Mouse (Mus musculus) kidney, embryonic 16.5 days (tissue): ENCODE data around the gene Btbd35f19. TPM values are rescaled to one million over a fixed set of nuclear protein-coding genes. Genes with fewer than 3 reads are reported as not detected.
"Not testable (repeated sequence)": the region's sequence is repeated elsewhere in the genome, so short reads cannot be mapped to it uniquely, and the experiment has no call there.

Experiments used
- ATAC-seq: fragments of 200-750 bp; cut with Nextera tagmentation; 2 replicates; pipeline ENCODE4 v1.8.0; 2017; ENCODE audit warnings: moderate TSS enrichment; ENCODE audit not compliant: low FRiP score, low TSS enrichment
- H3K27ac ChIP-seq: fragments of 300-500 bp; sonication (generic); 2 replicates; pipeline ENCODE4 v1.5.1; 2014; ENCODE audit warnings: low read length
- H3K27me3 ChIP-seq: fragments of 300-500 bp; sonication (generic); 2 replicates; pipeline ENCODE4 v1.6.1; 2014; ENCODE audit warnings: low read length, control low read depth, mixed read lengths; ENCODE audit not compliant: insufficient read depth
- H3K36me3 ChIP-seq: fragments of 300-500 bp; sonication (generic); 2 replicates; pipeline ENCODE4 v1.6.1; 2014; ENCODE audit warnings: low read length, control low read depth, mixed read lengths; ENCODE audit not compliant: insufficient read depth
- H3K4me1 ChIP-seq: fragments of 300-500 bp; sonication (generic); 2 replicates; pipeline ENCODE4 v1.6.1; 2014; ENCODE audit warnings: low read length, control low read depth, mixed read lengths; ENCODE audit not compliant: insufficient read depth
- H3K4me2 ChIP-seq: fragments of 300-500 bp; sonication (generic); replicated peaks from 2 replicates; pipeline ENCODE4 v1.6.1; 2014; ENCODE audit warnings: low read depth, low read length
- H3K4me3 ChIP-seq: fragments of 300-500 bp; sonication (generic); 2 replicates; pipeline ENCODE4 v1.5.1; 2014; ENCODE audit warnings: mild to moderate bottlenecking, low read length
- H3K9ac ChIP-seq: fragments of 300-500 bp; sonication (generic); replicated peaks from 2 replicates; pipeline ENCODE4 v1.6.1; 2014; ENCODE audit warnings: low read length
- H3K9me3 ChIP-seq: fragments of 300-500 bp; sonication (generic); 2 replicates; pipeline ENCODE4 v1.6.1; 2016; ENCODE audit warnings: low read length, control low read depth
- WGBS: fragments of 180-500 bp; shearing (Covaris S2); extraction: QIAGEN DNeasy Blood & Tissue Kit; methylation state at CpG from one replicate; pipeline ENCODE4 v1.1.7; 2014; 5-methylcytosine and 5-hydroxymethylcytosine counted together
- polyA plus RNA-seq: library from polyadenylated mRNA; unstranded; fragments of >200 nt; fragmentation: Nextera tagmentation; extraction: Ambion mirVana; gene quantifications from 2 replicates; pipeline ENCODE4 v1.2.1, GENCODE M21; 2015

The Btbd35f19 gene
- polyA plus RNA-seq: not detected in 2 replicates

GRCm38 (mm10) chrX:31383818-31384217, at the start of gene Btbd35f19:
TSS of gene Btbd35f19 (minus strand) at chrX:31383918.
- H3K9ac ChIP-seq, H3K36me3 ChIP-seq, H3K4me1 ChIP-seq, H3K4me3 ChIP-seq, H3K9me3 ChIP-seq, ATAC-seq, H3K4me2 ChIP-seq, H3K27ac ChIP-seq, H3K27me3 ChIP-seq: not testable (repeated sequence)
- no CpG with 5 or more reads among the region's 4 CpGs for WGBS

GRCm38 (mm10) chrX:31341924-31342323, 41.8 kb downstream of the Btbd35f19 start:
- H3K36me3 ChIP-seq, H3K9ac ChIP-seq, H3K27me3 ChIP-seq, H3K27ac ChIP-seq, H3K4me2 ChIP-seq, ATAC-seq, H3K4me1 ChIP-seq, H3K4me3 ChIP-seq, H3K9me3 ChIP-seq: not testable (repeated sequence)
- WGBS: 82% methylated on average over 2 of the region's 4 CpGs

- not testable (repeated sequence) for ATAC-seq, H3K27me3 ChIP-seq, H3K9me3 ChIP-seq, H3K36me3 ChIP-seq, H3K4me2 ChIP-seq, H3K27ac ChIP-seq, H3K4me1 ChIP-seq, H3K9ac ChIP-seq, H3K4me3 ChIP-seq
- no CpG with 5 or more reads among the region's 4 CpGs for WGBS
Observed at GRCm38 (mm10) chrX:31336154-31336553, 47.6 kb downstream of the Btbd35f19 start, which contains the start of gene Btbd35f26. TSS of gene Btbd35f26 (plus strand) at chrX:31336454.

Other genes starting within 250 kb of the Btbd35f19 start
- gene Spin2f, start 130.0 kb downstream of the Btbd35f19 start, polyA plus RNA-seq: not detected in 2 replicates
- not detected in 2 replicates for gene Btbd35f26, start 47.5 kb downstream of the Btbd35f19 start, polyA plus RNA-seq
- not detected in 2 replicates for gene Gm21883, start 190.4 kb upstream of the Btbd35f19 start, polyA plus RNA-seq
- gene Spin2e, start 235.0 kb upstream of the Btbd35f19 start, polyA plus RNA-seq: not detected in 2 replicates